Mouse (Mus musculus): Measurements from ENCODE around the gene Gm21972.

Gm21972 gene

DNA sequence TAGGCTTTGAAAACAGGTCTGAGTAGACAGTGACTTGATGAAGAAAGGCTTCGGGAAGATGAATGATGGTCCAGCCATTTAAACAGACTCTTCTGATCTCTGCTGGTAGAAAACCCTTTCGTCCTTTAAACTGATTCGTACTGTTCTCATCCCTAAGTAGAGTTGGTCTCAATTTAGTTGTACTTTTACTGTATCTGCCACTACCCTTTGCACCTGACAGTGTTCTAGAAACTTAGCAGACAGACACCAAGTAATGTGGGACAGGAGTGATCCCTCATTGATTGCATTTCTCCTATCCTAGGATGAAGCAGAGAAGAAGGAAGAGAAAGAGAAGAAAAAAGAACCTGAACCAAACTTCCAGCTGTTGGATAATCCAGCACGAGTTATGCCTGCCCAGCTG, at the start of gene Gm21972:
TSS of gene Gm21972 (plus strand) at position 301 of the 400 bp plus-strand sequence.
- DNase-seq, result no peak

DNA sequence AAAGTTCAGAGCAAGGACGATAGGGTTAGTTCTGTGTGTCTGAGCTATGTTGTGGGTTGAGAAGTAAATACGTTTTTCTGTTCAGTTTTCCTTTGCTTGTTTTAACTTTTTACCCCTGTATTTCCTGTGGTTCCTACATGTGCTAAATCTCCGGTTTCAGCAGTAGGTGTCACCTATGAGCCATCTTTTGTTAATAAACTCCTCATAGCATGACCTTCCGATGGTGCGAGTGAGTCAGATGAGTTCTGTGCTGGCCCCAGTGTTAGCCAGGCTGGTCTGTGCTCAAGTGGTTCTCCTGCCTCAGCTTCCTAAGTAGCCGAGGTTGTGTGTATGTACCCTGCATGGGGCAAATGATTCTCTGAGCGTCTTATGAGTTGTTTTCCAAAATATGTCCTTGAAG, 39.0 kb upstream of the Gm21972 start:
- no peak for DNase-seq

DNA sequence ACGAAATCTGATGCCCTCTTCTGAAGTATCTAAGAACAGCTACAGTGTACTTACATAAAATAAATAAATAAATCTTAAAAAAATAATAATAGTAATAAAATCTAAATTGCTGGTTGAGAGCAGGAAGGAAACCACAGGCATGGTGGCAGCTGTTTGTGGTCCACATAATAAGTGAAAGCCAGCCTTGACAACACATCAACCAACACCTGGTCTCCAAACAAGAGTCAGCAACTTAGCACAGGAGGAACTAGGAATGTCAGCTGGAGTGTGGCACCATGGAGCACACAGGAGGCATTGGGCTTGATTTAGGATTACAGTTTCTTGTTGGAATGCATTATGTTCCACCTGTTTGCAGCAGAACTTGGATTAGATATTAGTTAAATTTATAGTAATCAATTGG, 28.4 kb upstream of the Gm21972 start:
- no peak for DNase-seq

DNA sequence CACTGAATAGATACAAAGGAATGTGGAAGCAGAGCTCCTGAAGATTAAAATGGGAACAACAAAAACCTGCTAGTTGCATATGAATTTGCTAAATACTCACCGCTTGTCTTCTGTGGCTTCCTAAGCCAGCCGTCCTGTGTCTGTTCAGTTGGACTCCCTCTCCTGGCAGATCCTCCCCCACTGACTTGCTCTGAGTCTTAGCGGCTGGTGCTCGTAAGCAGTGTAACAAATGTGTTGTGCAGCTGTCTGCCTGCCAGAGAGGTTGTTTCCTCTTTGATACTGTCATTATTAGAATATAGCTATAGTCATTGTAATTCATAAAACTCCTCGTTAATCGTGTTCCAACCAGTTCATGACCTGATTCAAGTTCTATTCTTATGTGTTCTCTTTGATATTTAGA, 21.7 kb upstream of the Gm21972 start, which contains the start of gene Htr2b:
TSS of gene Htr2b (minus strand) at position 192 of the 400 bp plus-strand sequence.
- peak; percentile 50 for DNase-seq

DNA sequence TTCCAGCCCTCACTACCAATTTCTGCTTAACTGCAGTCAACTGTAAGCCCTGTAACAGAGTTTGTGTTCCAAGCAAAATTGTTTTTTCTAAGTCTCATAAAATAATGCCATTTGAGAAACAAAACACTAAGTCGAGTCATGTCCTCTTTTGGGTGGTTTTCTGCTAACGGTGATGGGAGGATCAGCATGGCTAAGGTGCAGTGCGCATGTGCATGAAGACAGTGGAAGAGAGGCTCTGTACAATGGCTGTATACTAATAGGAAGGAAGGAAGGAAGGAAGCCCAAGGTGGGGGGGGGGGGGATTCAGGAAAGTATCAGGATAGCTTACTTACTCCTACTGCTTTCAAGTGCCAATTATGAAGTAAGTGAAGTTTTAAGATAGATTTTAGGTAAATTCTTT, 19.3 kb upstream of the Gm21972 start:
- DNase-seq, result peak; percentile 14

DNA sequence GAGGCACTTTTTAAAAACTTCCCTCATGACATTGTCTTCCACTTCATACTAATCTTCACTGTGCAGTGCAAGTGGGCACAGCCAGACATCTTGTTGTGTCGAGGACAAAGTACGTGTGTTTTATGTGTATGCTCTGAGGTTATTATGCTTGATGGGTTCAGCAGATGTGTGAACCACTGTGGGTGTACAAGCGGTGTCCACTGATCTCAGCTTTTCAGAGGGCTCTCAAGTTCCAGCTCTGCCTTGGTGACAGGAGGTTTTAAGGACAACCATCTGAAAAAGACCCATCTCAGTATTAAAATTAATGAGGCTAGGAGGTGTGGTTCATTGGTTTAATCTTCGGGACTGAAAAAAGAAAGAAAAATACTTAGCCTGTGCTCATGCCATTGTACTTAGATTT, 13.9 kb upstream of the Gm21972 start:
- no peak for DNase-seq

DNA sequence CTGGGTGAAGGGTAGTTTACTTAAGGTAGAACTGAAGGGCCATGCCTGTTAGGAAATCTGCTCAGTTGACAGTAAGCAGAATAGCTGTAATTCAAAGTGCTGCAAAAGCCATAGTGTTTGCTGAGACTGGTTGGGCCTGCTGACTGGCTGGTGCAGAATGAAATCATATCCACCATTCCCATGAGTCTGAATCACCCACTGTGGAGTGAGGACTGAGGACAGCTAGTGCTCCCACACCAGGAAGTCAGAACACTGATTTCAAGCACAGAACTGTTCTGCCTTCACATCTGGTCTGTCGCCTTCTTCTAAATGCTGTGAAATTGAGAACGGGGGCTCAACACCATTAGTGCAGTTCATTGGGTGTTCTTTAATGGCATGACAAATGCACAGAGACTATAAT, 7.4 kb upstream of the Gm21972 start:
- DNase-seq, result no peak

DNA sequence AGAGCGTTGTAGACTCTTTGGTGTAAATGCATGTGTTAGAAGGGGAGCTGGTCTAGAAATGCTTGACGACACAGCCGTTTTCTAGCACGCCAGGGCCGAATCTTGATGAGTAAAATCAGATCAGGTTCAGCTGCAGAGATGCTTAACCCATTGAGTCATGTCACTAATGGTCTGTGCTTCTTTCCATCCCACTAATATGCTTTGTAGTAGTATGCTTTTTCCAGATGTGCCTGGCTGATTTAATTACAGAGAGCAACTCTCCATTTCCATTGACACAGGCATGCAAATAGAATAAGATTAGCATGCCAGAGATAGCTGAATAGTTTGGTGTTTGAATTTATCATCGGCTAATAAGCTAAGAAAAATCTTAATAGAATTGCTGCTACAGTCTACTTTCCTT, 1.9 kb downstream of the Gm21972 start:
- no peak for DNase-seq

DNA sequence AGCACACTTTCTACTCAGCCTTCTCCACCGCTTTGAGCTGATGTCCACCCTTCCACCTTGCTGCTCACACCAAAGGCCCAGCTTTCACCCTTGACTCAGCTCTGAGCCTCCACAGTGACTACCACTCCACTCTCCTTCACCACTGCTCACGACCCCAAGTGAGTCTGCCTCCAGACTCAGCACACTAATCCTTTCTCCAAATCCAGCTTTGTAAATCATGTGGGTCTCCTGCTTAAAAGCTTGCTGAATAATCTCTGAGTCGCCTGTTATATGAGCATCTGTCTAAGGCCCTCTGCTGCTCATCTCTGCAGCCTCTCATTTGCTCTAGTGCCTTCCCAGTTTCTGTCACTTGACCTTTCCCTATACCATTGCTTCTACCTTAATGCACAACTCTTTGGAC, 7.6 kb downstream of the Gm21972 start:
- no peak for DNase-seq

DNA sequence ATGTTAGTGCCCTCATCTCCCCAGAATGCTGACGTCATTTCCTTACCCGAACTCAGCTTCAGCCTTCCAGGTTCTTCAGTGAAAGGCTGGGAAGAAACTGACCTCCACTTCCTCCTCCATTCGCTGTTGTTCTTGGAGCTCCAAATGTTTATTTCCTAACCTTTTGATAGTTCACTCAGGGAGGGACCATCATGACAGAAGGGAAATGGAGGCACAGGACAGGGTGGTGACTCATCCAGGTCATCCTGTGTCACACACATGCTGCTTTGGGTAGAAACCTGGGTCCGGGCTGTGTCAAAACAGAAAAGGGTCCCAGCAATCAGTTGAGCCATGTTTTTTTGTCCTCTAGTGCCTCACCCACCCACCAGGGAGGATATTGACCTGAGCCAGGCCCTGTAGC, 9.7 kb downstream of the Gm21972 start:
- DNase-seq, result no peak

DNA sequence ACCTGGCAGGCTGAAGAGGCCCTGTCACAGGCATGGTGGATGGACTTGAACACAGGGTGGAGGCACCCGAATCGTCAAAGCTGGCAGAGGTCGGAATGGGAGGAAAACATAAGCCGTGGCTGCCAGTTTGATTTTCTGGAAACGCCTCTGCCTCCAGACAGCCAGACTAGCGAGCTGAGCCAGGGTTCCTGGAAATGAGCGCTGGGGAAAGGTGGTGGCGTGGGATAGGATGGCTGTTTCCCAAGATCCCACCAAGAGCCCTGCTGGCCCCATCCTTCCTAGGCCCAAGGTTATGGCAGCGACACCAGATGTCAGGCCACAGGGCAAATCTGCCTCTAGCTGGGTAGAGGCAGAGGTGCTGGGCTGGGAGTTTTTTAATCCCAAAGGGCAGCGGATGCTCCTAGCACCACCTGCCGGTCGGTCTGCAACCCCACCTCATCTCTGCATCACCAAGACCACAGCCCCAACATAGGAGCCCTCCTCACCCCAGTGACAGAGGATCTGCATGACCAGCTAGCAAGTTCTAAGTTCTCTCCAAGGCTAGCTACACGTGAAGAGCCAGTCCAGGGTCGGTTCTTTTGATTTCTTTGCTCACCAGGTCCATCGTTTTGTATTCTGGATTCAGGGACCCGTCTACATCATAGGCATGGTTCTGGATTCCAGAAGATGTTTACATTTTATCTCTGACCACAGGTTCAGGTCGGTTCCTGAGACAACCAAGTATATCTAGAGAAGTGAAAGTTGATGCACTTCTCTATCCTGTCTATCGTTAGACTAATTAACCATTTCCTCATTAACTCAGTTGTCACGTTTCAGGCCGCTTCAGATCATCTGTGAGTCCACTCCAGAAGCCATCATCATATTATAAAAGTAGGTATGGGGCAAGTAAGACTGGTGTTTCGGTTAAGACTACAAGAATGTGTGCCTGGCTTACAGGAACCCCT, 10.8 kb downstream of the Gm21972 start:
- DNase-seq, result peak; percentile 8

DNA sequence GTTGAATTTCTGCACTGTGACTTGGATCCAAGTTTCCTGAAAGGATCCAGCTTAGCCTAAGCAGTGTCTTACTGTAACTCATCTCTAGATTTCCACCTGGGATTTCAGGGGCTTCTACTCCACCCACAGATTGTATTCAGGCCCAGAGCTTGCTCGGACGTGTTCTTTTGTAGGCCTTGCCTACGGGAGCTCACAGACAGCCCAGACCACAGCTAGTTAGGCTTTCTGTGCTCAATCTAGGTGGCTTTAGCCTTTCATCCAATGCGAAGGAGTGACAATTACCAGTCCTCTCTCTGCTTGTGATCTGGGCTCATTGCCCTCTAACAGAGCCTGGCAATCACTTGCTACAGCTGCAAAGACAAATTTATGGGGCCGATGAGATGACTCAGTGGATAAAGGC, 12.9 kb downstream of the Gm21972 start:
- no peak for DNase-seq

DNA sequence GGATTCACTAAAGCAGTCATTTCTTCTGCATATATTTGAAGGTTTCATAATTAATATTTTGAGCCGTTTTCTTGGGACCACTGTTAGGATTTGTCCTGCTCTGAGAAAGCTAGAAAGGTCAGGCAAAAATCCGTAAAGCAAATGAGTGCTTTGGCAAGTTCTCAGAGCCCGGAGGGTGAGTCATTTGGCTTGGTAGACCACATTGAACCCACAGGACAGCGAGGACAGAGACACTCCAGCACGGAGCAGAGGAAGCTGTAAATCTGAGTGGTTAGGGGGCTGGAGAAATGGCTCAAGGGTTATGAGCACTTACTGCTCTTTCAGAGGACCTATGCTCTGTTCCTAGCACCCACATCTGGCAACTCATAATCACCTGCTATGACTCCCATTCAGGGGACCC, 14.1 kb downstream of the Gm21972 start:
- DNase-seq, result no peak

DNA sequence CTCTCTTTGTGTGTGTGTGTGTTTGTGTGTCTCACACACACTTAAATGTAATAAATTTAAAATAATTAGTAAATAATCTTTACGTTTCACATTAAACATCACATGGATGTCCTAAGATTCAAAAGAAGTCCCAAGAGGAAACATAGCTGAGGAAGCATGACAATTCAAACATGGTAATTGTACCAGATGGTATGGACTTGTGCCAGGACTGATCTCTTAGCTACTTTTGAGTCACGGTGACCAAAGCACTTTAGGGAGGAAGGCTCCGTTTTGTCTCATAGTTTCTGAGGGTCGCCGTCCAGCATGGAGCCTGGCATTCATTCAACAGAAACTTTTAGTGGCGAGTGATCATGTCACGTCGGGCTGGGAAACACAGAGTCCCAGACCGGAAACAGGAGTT, 14.7 kb downstream of the Gm21972 start:
- no peak for DNase-seq

DNA sequence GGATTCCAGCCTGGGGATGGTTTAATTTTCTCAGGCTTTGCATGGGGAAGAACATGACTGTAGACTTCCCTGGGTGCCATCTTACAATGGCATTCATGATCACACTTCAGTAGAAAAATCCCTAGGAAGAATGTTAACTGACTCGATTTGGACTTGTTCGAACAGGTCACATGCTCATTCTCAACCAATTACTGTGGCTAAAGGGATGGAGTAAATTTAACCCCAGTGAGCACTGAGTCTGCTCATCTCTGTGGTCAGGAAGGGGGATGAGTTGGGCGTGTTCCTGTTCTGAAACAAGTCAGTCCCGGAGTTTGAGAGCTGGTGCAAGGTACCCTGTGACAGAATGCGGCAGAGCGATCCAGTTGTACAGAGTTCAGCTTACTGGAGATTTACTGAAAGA, 17.5 kb downstream of the Gm21972 start:
- no peak for DNase-seq

DNA sequence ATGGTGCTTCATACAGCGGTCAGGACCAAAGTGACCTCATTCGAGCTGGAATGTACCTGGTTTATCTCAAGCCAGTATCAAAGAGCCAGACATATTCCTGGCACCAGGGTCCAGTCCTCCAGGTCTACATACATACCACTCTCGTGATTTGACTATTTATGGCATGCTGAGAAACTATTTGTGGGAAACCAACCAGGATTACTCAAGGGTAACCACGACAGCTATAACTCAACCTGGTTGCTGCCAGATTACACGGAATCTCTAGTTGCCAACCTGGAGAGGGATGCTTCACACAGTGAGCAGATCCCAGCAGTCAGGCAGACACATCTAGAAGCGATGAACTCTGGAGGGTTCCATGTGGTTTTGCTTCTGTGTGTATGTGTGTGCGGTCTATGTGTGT, 17.9 kb downstream of the Gm21972 start:
- no peak for DNase-seq

DNA sequence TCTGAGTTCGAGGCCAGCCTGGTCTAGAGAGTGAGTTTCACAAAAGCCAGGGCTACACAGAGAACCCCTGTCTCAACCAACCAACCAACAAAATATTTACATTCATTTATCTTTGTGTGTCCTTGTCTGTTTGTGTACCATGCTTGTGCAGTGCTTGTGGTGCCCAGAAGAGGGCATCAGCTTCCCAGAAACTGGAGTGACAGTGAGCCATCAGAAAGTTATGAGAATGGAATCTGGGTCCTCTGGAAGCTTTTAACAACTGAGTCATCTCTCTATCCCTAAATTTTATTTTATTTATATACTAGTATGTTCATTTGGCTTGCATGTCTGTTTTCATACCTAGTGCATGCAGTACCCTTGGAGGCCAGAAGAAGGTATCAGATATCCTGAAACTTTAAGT, 19.2 kb downstream of the Gm21972 start:
- DNase-seq, result no peak

DNA sequence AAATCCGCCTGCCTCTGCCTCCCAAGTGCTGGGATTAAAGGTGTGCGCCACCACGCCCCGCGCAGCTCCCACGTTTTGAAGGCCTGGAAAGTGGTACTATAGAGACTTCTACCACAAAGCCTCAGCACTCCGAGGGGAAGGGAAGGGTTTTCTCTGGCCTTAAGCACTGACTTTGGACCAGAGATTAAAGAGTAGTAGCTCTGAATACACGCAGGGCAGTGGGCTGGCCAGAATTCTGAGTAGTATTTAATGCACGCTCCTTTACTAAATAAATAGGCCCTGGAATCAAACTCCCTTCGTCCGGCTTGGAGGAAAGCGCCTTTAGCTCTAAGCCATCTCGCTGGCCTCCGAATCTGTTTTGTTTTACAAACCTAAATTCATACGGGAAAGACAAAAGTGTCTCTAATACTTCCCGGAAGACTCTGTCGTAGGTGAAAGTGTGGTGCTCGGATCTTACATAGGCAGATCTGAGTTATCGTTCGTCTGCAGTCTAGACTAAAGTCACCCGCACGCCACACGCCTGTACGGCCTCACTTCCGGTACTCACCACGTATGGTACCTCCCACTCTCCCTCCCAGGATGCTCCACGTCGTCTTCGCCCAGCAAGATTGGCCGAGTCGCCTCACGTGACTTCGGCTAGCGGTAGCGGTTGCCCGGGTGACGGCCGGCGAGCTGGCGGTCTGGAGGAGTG, 20.8 kb downstream of the Gm21972 start, which contains the start of gene Armc9:
TSS of gene Armc9 (plus strand) at position 648 of the 691 bp plus-strand sequence.
- peak; percentile 93 for DNase-seq

DNA sequence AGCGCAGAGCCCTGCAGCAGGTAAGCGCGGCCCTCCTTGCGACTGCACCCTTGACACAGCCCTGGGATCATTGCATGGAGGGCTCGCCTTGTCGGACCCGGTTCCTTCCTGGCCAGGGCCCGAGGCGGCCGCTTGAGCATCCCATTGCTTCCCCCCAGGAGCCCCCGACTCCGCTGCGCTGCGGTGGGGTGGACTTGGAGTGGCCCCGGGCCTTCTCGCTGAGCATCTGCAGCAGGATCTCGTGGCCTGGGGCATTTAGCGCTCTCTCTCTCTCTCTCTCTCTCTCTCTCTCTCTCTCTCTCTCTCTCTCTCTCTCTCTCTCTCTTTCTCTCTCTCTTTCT, 21.4 kb downstream of the Gm21972 start:
- DNase-seq, result no peak

DNA sequence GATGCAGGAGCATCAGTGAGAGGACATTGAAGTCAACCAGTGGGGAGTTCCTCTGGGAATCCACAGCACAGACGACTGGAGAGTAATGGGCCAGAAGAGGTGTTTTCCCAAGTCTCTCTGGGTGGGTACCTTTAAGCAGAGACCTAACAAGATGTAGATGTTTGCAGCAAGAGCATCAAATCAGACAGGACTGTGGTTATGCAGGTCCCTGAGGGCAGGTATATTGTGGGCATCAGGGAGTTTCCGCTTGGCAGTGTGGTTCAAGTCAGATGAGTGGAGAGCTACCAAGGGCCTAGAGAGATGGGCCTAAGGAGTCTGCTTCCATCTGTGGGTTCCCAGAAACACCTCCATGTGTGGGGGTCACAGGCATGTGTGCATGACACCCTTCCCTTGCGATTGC, 22.6 kb downstream of the Gm21972 start:
- DNase-seq, result no peak

DNA sequence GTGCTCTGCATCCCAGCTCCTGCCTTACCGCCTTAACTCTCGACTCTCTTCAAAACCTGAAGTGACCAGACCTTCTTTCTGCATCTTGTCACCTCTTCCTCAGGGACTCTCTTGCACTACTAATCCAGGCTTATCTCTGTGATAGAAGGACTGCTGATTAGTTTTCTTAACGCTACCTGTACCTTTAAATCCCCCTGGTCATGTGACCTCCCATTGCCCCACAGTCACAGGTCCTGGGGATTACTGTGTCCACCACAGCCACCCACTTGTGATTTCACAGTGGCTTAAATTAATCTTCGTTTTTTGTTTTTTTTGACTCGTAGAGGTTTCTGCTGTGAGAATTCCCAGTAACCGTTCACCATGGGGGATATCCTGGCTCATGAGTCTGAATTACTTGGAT, 23.2 kb downstream of the Gm21972 start:
- DNase-seq, result no peak

DNA sequence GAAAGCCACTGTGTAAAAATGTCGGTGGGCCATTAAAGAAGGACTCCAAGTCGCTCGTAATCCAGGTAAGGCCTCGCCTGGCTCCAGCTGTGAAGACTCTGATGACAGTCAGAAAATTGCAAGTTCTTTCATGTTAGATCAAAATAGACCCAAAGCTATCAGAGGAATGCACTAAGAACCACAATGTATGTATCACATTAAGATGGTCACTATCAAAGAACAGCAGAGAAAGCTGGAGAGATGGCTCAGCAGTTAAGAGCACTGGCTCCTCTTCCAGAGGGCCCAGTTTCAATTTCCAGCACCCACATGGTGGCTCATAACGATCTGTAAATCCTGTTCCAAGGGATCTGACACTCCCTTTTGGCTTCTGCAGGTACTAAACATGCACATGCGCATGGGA, 26.6 kb downstream of the Gm21972 start:
- DNase-seq, result no peak

DNA sequence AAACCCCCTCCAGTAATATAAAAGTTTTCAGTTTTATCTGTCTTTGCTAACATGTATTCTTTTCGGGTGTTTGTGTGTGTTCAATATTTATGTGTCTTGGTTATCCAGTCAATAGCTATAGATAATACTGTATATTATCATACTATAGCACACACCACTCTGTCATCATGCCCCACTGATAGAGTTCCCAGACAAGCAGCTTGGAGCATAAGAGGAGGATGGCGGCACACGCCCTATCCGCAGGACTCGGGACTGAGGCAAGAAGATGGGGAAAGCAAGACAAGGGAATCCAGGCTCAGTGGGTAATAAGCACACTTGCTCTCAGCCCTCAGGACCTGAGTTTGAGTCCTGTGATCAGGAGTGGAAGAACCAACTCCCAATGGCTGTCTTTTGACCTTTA, 27.0 kb downstream of the Gm21972 start:
- DNase-seq, result no peak

DNA sequence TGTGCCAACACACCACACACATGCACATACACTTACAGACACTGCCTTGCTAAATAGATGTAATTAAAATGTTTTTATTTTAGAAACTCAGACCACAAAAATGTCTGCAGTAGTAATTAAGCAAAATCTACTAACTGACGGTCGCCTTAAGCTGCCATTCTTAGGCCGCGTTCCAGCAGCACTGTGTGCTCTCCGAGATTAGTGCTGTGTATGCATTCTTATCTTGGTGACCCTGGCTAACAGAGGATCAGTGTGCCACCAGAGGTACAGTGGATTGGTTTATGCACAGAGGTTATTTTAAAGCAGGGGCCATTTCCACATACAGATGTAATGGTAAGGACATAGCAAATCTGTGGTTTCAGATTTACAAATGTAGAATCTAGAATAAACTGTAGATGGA, 27.6 kb downstream of the Gm21972 start:
- DNase-seq, result no peak

All from lung, postnatal 14 days (tissue).